Mouse (Mus musculus): ENCODE results near the gene Lgr5.

DNA sequence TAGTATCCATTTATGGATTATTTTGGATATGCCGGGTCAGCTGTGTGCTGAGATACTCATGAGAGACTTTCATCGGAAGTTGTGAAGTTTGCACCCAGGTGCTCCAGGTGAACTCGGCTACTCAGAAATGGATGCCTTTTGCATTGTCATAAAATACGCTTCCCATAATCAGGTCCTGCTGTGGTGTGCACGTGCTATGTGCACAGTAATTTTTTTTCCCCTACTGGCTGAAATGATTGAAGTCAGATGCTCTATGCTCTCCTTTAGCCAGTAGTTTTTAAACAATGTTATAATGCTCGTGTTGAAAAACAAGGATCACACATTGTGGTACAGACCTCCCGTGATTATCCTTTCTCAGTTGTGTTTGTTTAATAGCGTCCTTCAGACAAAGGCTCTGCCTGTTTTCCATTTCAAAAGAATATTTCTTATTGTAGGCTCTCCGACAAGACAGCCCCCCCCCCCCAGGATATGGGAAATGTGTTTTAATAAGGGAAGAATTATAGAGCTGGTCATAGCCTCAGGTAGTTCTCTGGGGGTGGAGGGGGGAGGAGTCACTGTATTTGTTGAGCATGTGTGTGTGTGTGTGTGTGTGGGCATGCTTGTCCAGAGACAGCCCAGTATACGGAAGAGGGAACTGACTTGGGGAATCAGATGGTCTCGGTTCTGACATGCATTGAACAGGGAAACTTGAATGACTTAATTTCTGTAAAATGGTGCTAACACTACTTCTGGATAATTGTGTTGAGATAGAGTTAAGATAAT, 34.0 kb downstream of the Lgr5 start:
- TF ChIP-seq POLR2A (IDR thresholded peaks at IDR 0.05; ENCODE audit: low read depth, low read length): no peak
- TF ChIP-seq MAFK (IDR thresholded peaks at IDR 0.05; ENCODE audit: insufficient replicate concordance, low read length): no peak
- no peak for TF ChIP-seq ZNF384 (IDR thresholded peaks at IDR 0.05; ENCODE audit: low read depth, low read length)
- TF ChIP-seq CTCF (conservative IDR thresholded peaks at IDR 0.05 in 1 of 2, IDR thresholded peaks at IDR 0.05 in 1 of 2; ENCODE audit: low read depth in 2 of 2, low read length in 2 of 2): no peak
- no peak for TF ChIP-seq SIN3A (IDR thresholded peaks at IDR 0.05; ENCODE audit: low read length)
- TF ChIP-seq MAX (IDR thresholded peaks at IDR 0.05; ENCODE audit: low read length): no peak
- no peak for TF ChIP-seq ZC3H11A (IDR thresholded peaks at IDR 0.05; ENCODE audit: low read depth, low read length)
- no peak for TF ChIP-seq BHLHE40 (IDR thresholded peaks at IDR 0.05; ENCODE audit: low read depth, low read length)
- no peak for TF ChIP-seq EP300 (IDR thresholded peaks at IDR 0.05; ENCODE audit: low read length)

Data from CH12.LX (cell line).